Comparison of ENCODE assay signal across 18 mouse cellular contexts in the genomic region with DNA sequence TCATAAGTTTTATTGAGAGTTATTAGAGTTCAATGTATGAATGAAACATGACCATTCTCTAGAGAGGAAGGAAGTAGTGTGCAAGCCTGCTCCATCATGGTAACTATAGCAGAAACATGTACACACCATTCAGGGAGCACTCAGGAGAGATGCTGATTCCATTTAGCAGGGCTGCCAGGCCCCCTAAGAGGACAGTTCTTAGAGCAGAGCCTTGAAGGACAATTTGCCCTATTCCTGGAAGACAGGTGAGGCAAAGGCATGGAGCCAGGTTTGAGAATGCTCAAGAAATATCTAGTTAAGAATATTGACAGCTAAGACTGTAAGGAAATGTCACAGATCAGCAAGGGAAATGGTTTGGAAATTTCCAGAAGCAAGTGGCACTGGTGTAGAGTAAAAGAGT.
"Had no signal": no experiment of that assay in that cellular context is flagged by ENCODE, and none has a peak within 500 bp of the region (broad histone marks: within the 10 kb centered on the region; RNA-seq: fewer than 3 reads in every experiment).

No protein-coding gene starts in this region.

- DNase-seq: gastrocnemius, adult 2 months; gastrocnemius, postnatal 10 days; gastrocnemius, postnatal 25 days; heart, adult 18-20 months; heart, postnatal 10 days; heart, postnatal 4 days; kidney, adult 18-20 months; kidney, adult 8-10 months; kidney, postnatal 10 days; kidney, postnatal 25 days; kidney, postnatal 4 days; layer of hippocampus, adult 9-11 months; liver; liver, embryonic 13.5 days; liver, postnatal 0 days had no signal

- ATAC-seq: inflammation-experienced regulatory T-cells, adult 6 months; intestine, embryonic 15.5 days; intestine, postnatal 0 days; liver, postnatal 0 days had no signal
